Comparison of ENCODE assay signal across 11 mouse cellular contexts in genomic region chr16:92952336-92953097, GRCm38 (mm10).
DNase-seq lines count a peak whose midpoint lies in the region; ATAC-seq lines count a peak whose summit lies in the region.
"Had no signal": no experiment of that assay in that cellular context is flagged by ENCODE, and none has a peak within 500 bp of the region (broad histone marks: within the 10 kb centered on the region; RNA-seq: fewer than 3 reads in every experiment).

No protein-coding gene starts in this region.

- peaks cover 4% of the 10 kb centered on the region; the same call in 1 of the 2 replicates for H3K27me3 ChIP-seq in kidney, embryonic 15.5 days
- H3K27me3 ChIP-seq in limb, embryonic 12.5 days = 0 out of 2 replicates have a peak, but pooled peaks cover 4% of the 10 kb centered on the region
- H3K27me3 ChIP-seq: hindbrain, embryonic 15.5 days; limb, embryonic 13.5 days had no signal

- no peak overlapping the region for H3K4me2 ChIP-seq in kidney, embryonic 15.5 days
- no peak overlapping the region for H3K4me2 ChIP-seq in limb, embryonic 12.5 days
- H3K4me2 ChIP-seq: hindbrain, embryonic 15.5 days; limb, embryonic 13.5 days had no signal

- no peaks in the 10 kb centered on the region for H3K36me3 ChIP-seq in kidney, embryonic 15.5 days
- H3K36me3 ChIP-seq in limb, embryonic 12.5 days = no peaks in the 10 kb centered on the region
- H3K36me3 ChIP-seq: hindbrain, embryonic 15.5 days; limb, embryonic 13.5 days; midbrain, embryonic 10.5 days had no signal

- peaks cover 42% of the 10 kb centered on the region for H3K4me1 ChIP-seq in kidney, embryonic 15.5 days
- peaks cover 41% of the 10 kb centered on the region for H3K4me1 ChIP-seq in limb, embryonic 12.5 days (replicated peaks)
- H3K4me1 ChIP-seq: hindbrain, embryonic 15.5 days; midbrain, embryonic 10.5 days had no signal

- DNase-seq in kidney, postnatal 10 days = no peak
- DNase-seq in NIH3T3 (ENCODE audit: low read depth) = peak; percentile 77
- DNase-seq in gastrocnemius, adult 8-10 months (ENCODE audit: low spot score in 2 of 2) = peak; percentile 40 to 42
- DNase-seq in urinary bladder, postnatal 10 days (ENCODE audit: low spot score) = no peak
- DNase-seq in spleen, adult 18-20 months = no peak

- whole genome bisulfite sequencing in kidney, embryonic 15.5 days = 29% methylated on average over 7 of the region's 7 CpGs
- 61% methylated on average over 7 of the region's 7 CpGs for WGBS in limb, embryonic 12.5 days

- H3K4me3 ChIP-seq in kidney, embryonic 15.5 days (replicated peaks) = no peak overlapping the region
- H3K4me3 ChIP-seq in limb, embryonic 12.5 days (replicated peaks) = no peak overlapping the region
- H3K4me3 ChIP-seq: hindbrain, embryonic 15.5 days; limb, embryonic 13.5 days; midbrain, embryonic 10.5 days had no signal

- H3K9me3 ChIP-seq in kidney, embryonic 15.5 days (replicated peaks) = no peaks in the 10 kb centered on the region
- H3K9me3 ChIP-seq in limb, embryonic 12.5 days = no peaks in the 10 kb centered on the region
- H3K9me3 ChIP-seq: hindbrain, embryonic 15.5 days; limb, embryonic 13.5 days; midbrain, embryonic 10.5 days had no signal

- H3K27ac ChIP-seq in kidney, embryonic 15.5 days = peak overlapping the region; percentile 14; the same call in 1 of the 2 replicates
- 0 out of 2 replicates have a peak overlapping the region, but pooled peaks have one; percentile 5 for H3K27ac ChIP-seq in limb, embryonic 12.5 days
- H3K27ac ChIP-seq: hindbrain, embryonic 15.5 days; limb, embryonic 13.5 days; midbrain, embryonic 10.5 days had no signal

- no peak for ATAC-seq in kidney, embryonic 15.5 days (replicated peaks; ENCODE audit: low FRiP score)
- no peak for ATAC-seq in limb, embryonic 12.5 days (ENCODE audit: insufficient number of reproducible peaks, insufficient read depth, low FRiP score, low TSS enrichment, low read depth)
- ATAC-seq in inflammation-experienced regulatory T-cells, adult 6 months = no peak

- H3K9ac ChIP-seq in kidney, embryonic 15.5 days = no peak overlapping the region
- no peak overlapping the region for H3K9ac ChIP-seq in limb, embryonic 12.5 days (replicated peaks)
- H3K9ac ChIP-seq: hindbrain, embryonic 15.5 days; limb, embryonic 13.5 days had no signal

Comparison
In these comparisons a context has a peak if more than half of its experiments do, and no peak if none do; other contexts are left out.
1. DNase-seq: peak in NIH3T3 (single experiment) and gastrocnemius, adult 8-10 months (2 of 2); none in kidney, postnatal 10 days (single experiment), urinary bladder, postnatal 10 days (single experiment) and spleen, adult 18-20 months (0 of 2).